Mouse (Mus musculus): Measurements from ENCODE around the gene Tmem229b. TPM values are rescaled to one million over a fixed set of nuclear protein-coding genes. Genes with fewer than 3 reads are reported as not detected.

The Tmem229b gene
- total RNA-seq, 1 experiment from 2014 or later = 9.0 TPM

DNA sequence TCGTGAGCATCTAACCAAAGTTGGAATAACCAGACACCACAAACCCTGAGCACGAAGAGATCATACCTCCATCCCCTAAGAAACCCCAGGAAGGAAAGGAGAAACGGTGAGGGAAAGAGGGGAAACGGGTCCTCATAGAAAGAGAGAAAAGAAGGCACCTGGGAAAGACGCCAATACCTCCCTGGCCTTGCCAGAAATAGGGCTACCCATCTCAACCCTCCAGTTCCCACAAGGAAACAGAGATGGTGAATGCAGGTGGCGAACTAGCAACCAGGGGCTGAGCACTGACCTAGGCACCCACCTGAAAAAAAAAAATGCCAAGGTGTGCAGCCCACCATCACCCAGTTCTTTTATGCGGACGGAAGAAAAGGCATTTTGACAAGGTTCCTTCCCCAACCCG lies 1.4 kb downstream of the Tmem229b start:
- DNase-seq = no peak

DNA sequence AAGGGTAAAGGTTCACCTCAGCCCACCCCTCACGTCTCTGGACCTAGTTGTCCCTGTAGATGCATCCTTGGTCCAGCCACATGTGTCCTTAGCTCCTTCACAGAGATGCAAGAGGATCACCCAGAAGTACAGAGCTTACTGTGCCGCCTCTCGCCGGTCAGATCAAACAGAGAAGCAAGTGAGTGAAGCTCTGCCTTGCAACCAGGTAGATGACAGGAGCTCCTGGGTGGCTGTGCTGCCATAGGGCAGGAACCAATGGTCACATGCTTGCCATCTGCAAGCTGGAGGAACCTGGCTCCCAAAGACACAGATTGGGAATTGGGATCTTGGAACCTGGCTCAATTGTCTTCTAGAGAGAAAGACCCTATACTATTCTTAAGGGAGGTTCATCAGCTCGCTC lies 2.0 kb downstream of the Tmem229b start:
- DNase-seq = no peak

- no peak for DNase-seq
These were observed 4.4 kb downstream of the Tmem229b start for GRCm38 (mm10) chr12:79002978-79003377.

DNA sequence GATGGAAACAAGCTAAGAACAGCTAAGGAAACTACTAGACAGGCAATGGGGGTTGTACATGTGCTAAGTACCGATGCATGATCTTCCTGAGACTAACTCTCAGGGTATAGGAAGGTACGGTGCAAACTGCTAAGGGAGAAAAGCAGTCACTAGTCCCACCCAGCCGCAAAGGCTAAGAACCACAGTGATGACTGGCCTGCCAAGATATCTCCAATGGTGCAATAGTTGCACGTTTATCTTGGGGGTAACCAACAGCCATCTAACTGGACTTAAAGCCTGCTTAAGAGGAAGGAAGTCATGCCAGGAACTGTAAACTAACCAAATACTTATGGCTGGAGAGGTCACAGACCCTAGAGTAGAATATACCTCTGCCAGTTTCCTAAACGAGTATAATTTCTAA lies 5.0 kb downstream of the Tmem229b start:
- DNase-seq = no peak

GRCm38 (mm10) chr12:78996711-78997110 lies 10.7 kb downstream of the Tmem229b start:
- no peak for DNase-seq

DNA sequence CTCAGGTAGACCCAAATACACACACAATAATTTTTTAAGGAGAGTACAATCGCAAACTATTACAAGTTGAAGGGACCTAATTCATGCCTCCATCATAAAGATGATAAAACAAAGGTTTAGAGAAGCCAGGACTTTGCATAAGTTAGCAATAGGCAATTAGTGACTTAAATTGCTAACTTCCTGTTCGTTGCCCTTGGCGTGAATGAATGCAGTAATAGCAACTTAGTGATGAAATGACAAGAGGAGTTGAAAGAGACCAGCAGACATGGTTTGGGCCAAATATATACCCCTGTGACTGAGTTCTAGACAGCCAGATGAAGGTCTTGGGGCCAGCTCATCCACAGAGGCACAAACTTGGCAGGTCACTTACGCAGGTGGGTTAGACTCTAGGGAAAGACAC lies 11.2 kb downstream of the Tmem229b start:
- no peak for DNase-seq

DNA sequence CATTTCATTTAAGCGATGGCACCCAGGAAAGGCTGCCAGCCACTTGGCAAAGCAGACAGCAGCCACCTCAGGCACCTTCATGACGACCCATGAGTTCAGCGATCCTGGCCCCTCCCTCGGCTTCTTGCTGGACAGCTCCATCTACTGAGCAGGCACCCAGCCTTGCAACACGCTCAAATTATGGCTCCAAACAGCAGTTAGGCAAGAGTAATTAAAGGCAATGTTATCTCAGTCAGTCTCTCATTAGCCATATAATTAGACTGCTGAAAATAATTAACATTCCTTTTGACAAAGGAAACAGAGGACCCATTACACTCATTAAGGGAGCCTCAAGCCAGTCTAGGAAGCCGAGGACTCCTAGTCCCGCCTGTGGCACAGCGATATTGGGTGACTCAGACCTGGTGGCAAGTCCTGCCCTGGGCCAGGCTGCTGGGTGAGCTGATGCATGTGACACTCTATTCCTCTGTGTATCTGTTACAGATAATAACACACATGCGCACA lies 19.8 kb downstream of the Tmem229b start:
- DNase-seq = peak; percentile 27

GRCm38 (mm10) chr12:78984035-78984432 lies 23.4 kb downstream of the Tmem229b start:
- DNase-seq = peak; percentile 32

GRCm38 (mm10) chr12:78983296-78984034 lies 24.0 kb downstream of the Tmem229b start:
- no peak for DNase-seq

- no peak for DNase-seq
These were observed 25.2 kb downstream of the Tmem229b start for GRCm38 (mm10) chr12:78981938-78982825.

DNA sequence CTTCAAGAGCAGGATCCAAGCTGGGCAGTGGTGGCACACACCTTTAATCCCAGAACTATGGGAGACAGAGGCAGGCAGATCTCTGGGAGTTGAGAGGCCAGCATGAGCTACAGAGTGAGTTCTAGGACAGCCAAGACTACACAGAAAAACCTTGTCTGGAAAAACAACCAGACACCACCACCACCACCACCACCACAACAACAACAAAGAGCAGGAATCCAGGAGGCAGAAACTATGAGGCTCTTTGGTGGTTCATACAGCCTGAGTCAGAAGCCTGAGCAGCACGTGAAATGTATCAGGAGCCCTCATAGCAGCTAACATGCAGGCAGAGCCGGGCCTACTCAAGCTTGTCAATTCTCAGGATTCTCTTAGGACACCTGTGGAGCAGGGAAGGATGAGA lies 26.3 kb downstream of the Tmem229b start:
- no peak for DNase-seq

DNA sequence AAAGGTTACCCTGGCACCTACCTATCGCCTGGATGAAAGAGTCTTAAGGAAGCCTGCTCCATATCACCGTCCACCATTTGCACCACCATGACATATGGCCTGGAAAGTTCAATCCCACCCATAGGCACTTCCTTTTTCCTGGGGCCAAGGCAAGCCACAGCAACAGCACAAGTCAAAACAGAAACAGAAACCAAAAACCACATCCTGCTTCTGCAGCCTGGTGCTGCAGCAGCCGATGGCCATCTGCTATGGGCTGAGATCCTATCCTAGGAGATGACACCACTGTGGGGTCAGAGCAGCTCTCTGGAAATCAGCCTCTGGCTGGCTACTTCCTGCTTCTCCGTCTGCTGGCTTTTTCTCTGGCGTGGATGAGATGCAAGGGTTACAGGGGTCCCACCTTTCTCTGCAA lies 26.7 kb downstream of the Tmem229b start:
- no peak for DNase-seq

GRCm38 (mm10) chr12:78977552-78977951 lies 29.9 kb downstream of the Tmem229b start:
- DNase-seq = no peak

- DNase-seq = peak; percentile 19
These were observed 30.3 kb downstream of the Tmem229b start for GRCm38 (mm10) chr12:78977078-78977477.

GRCm38 (mm10) chr12:78975836-78976235 lies 31.6 kb downstream of the Tmem229b start:
- DNase-seq = no peak

DNA sequence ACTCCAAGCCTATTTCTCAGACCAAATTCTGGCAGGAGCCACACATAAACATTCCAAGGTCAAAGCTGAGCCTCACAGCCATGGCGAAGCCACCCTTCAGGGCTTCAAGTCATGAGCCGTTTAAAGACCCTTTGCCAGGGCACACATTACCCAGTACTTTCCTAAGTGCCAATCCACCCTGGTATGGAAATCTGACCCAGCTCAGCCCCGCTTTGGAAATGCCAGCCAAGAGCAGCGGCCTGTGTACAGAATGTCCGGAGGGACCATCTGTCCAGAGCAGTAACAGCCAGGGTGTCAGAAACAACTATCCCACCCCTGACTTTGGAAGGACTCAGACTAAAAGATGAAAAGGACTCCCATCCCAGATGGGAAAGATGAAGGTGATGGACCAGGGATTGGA lies 32.7 kb downstream of the Tmem229b start:
- DNase-seq = no peak

DNA sequence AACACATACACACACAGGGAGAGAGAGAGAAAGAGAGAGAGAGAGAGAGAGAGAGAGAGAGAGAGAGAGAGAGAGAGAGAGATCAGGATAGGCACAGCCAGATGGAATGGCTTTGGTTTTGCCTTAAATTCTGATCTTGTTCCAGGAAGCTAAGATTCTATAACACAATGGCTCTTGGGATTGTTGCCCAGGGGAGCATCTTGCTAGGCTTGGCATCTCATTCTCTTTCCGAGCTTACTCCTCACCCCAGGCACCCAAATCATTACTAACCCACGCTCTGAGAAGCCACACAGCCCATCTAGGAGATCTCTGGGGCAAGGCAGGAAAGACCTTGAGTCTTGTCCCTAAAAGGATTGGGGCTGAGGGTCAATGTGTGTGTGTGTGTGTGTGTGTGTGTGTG lies 33.6 kb downstream of the Tmem229b start:
- DNase-seq = no peak

DNA sequence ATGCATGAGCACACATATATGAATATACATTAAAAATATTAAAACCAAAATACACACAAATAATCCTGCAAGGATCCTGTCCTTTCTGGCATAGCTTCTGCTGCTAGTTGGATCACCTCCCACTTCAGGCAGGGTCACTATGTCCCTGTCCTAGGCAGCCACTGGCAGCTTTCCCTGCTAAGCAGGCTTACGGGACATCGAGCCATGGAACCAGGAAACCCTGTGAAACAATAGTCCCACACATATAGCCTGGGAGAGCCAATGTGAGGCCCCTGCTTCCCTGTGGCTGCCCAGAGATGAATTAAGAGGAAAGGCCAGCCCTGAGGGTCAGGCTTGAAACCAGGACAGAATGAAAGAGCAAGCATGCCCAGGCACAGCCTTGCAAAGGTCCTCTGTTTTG lies 35.8 kb downstream of the Tmem229b start:
- DNase-seq = peak; percentile 48

- DNase-seq = no peak
These were observed 36.7 kb downstream of the Tmem229b start for GRCm38 (mm10) chr12:78970725-78971124.

- DNase-seq = peak; percentile 57
These were observed 42.9 kb downstream of the Tmem229b start for GRCm38 (mm10) chr12:78964496-78964895.

DNA sequence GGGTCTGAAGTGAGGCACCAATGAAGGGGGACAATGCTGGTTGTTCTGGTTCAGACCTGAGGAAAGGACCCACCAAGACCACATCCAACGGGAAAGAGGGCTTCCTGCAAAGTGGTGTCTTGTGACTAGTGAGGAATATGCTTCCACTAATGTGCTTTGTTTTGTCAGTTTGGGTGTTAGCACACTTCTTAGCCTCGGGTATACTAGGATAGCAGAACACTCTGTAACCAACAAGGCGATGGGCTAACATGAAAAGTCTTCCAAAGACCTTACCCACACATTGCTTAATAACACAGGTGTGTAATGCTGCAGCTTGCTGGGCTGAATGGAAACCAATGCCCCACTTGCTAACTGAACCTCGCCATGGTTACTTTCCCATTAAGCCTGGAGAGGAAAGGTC lies 51.0 kb downstream of the Tmem229b start:
- DNase-seq = no peak

- no peak for DNase-seq
These were observed 54.9 kb downstream of the Tmem229b start for GRCm38 (mm10) chr12:78952484-78952883.

DNA sequence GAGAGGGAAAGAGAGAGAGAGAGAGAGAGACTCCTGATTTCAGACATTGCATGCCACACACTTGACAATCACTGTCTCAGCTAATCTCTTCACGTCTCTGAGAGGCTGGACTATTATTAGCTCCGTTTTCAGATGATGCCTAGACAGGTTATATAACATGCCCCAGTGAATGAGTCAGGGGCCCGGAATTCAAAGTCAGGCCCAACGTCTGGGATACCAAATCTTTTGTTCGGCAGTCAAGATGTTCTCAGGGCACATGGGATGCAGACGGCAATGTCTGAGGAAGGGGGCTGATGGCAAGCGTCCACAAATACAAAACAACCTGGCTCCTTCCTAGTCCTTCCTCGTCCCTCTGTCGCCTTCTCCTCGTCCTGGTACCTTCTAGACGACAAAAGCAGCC lies 55.4 kb downstream of the Tmem229b start:
- DNase-seq = no peak
